Mouse (Mus musculus) lung, adult 2 months (tissue): ENCODE measurements around the gene Nfat5.

Experiments
- CTCF ChIP-seq: fragments of 200-500 bp; IDR thresholded peaks from 2 replicates; pipeline ENCODE4 v1.5.1; 2011; ENCODE audit warnings: mild to moderate bottlenecking, low read length, control low read depth; ENCODE audit not compliant: insufficient read depth
- POLR2A ChIP-seq: fragments of 200-500 bp; IDR thresholded peaks from 2 replicates; pipeline ENCODE4 v1.6.1; 2011; ENCODE audit warnings: low read depth, mild to moderate bottlenecking, control low read depth, low read length, borderline replicate concordance; ENCODE audit errors: extremely low read depth

- TF ChIP-seq POLR2A (no peak), CTCF (no peak)
These were observed 32.1 kb upstream of the Nfat5 start for GRCm38 (mm10) chr8:107261172-107261571.
